In genomic region chr6:148945509-148946408, GRCm38 (mm10) we compare ENCODE assay signal across 8 mouse cellular contexts. TPM values are rescaled to one million over a fixed set of nuclear protein-coding genes. Genes with fewer than 3 reads are reported as not detected.
DNase-seq lines count a peak whose midpoint lies in the region; ATAC-seq lines count a peak whose summit lies in the region.

No protein-coding gene starts in this region.

- peak overlapping the region; percentile 86 for H3K4me3 ChIP-seq in intestine, embryonic 15.5 days (replicated peaks)
- H3K4me3 ChIP-seq in liver, embryonic 11.5 days (ENCODE audit: low read depth, low read length), result peak overlapping the region; percentile 97
- H3K4me3 ChIP-seq in stomach, embryonic 14.5 days (ENCODE audit: low read depth, low read length), result peak overlapping the region; percentile 88

- no peaks in the 10 kb centered on the region for H3K36me3 ChIP-seq in intestine, embryonic 15.5 days
- peaks cover 5% of the 10 kb centered on the region; the same call in 1 of the 2 replicates for H3K36me3 ChIP-seq in liver, embryonic 11.5 days (ENCODE audit: control insufficient read depth, insufficient read depth, low read length)
- H3K36me3 ChIP-seq in stomach, embryonic 14.5 days (ENCODE audit: control insufficient read depth, insufficient read depth, low read length), result peaks cover 7% of the 10 kb centered on the region

- peak overlapping the region; percentile 83 for H3K9ac ChIP-seq in intestine, embryonic 15.5 days
- H3K9ac ChIP-seq in liver, embryonic 11.5 days (ENCODE audit: low read depth, low read length), result peak overlapping the region; percentile 99
- peak overlapping the region; percentile 96 for H3K9ac ChIP-seq in stomach, embryonic 14.5 days (replicated peaks; ENCODE audit: low read depth, low read length)

- H3K4me1 ChIP-seq in intestine, embryonic 15.5 days (replicated peaks), result 0 out of 2 replicates have a peak, but pooled peaks cover 9% of the 10 kb centered on the region
- peaks cover 16% of the 10 kb centered on the region for H3K4me1 ChIP-seq in liver, embryonic 11.5 days (replicated peaks; ENCODE audit: control insufficient read depth, insufficient read depth, low read length)
- peaks cover 16% of the 10 kb centered on the region; the same call in 1 of the 2 replicates for H3K4me1 ChIP-seq in stomach, embryonic 14.5 days (ENCODE audit: control insufficient read depth, insufficient read depth, low read length)

- H3K27ac ChIP-seq in intestine, embryonic 15.5 days, result peak overlapping the region; percentile 96
- H3K27ac ChIP-seq in liver, embryonic 11.5 days (ENCODE audit: low read depth, low read length), result peak overlapping the region; percentile 96
- peak overlapping the region; percentile 96 for H3K27ac ChIP-seq in stomach, embryonic 14.5 days (ENCODE audit: low read length)

- WGBS in intestine, embryonic 15.5 days, result under 1% methylated on average over 75 of the region's 75 CpGs
- WGBS in liver, embryonic 11.5 days, result under 1% methylated on average over 72 of the region's 75 CpGs
- under 1% methylated on average over 73 of the region's 75 CpGs for WGBS in stomach, embryonic 14.5 days

- no peaks in the 10 kb centered on the region for H3K9me3 ChIP-seq in intestine, embryonic 15.5 days
- H3K9me3 ChIP-seq in liver, embryonic 11.5 days (ENCODE audit: control insufficient read depth, low read length), result no peaks in the 10 kb centered on the region
- no peaks in the 10 kb centered on the region for H3K9me3 ChIP-seq in stomach, embryonic 14.5 days (ENCODE audit: control insufficient read depth, low read depth, low read length)

- H3K4me2 ChIP-seq in intestine, embryonic 15.5 days (replicated peaks), result peak overlapping the region; percentile 80
- H3K4me2 ChIP-seq in liver, embryonic 11.5 days, result peak overlapping the region; percentile 86
- peak overlapping the region; percentile 65 for H3K4me2 ChIP-seq in stomach, embryonic 14.5 days (replicated peaks; ENCODE audit: low read depth, low read length)

- peak; percentile 6 to 17 for DNase-seq in left cerebral cortex, adult 18-20 months (ENCODE audit: low spot score in 2 of 2)
- DNase-seq in left cerebral cortex, adult 11 months (ENCODE audit: low spot score), result no peak
- DNase-seq in embryo, embryonic 10.5 days (ENCODE audit: low spot score), result peak; percentile 72
- DNase-seq in gastrocnemius, postnatal 4 days (ENCODE audit: low spot score in 2 of 2), result peak; percentile 41 to 45
- DNase-seq in liver, embryonic 11.5 days (ENCODE audit: low spot score), result peak; percentile 75

- no peaks in the 10 kb centered on the region for H3K27me3 ChIP-seq in intestine, embryonic 15.5 days (replicated peaks)
- no peaks in the 10 kb centered on the region for H3K27me3 ChIP-seq in liver, embryonic 11.5 days (replicated peaks; ENCODE audit: control insufficient read depth, insufficient read depth, low read length)
- no peaks in the 10 kb centered on the region for H3K27me3 ChIP-seq in stomach, embryonic 14.5 days (ENCODE audit: control insufficient read depth, insufficient read depth, low read length)

- ATAC-seq in intestine, embryonic 15.5 days, result peak; percentile 17
- ATAC-seq in liver, embryonic 11.5 days (replicated peaks; ENCODE audit: low FRiP score), result peak; percentile 13
- ATAC-seq in monocyte, adult 5-6 weeks (replicated peaks; ENCODE audit: insufficient number of reproducible peaks, low FRiP score, low TSS enrichment, poor library complexity, severe bottlenecking), result peak; percentile 13; the same call in 1 of the 2 replicates
- 0 out of 2 replicates have a peak, but pooled peaks have one; percentile 4 for ATAC-seq in stomach, embryonic 14.5 days (ENCODE audit: insufficient number of reproducible peaks, insufficient read depth, low FRiP score, low read depth)

RNA-seq across cellular contexts. Expression of gene Sinhcaf, which starts 0.5 kb away (rescaled TPM):
- 1 to 10 TPM; 1.9 to 2.1 TPM for total RNA-seq in left cerebral cortex, adult 18-20 months (2021)
- total RNA-seq in gastrocnemius, postnatal 4 days (2021), result 10 to 100 TPM in 1 of 2 experiments, 1 to 10 TPM in 1; 8.3 to 12.0 TPM
- 96.9 and 106 TPM in 2 replicates for polyA plus RNA-seq in intestine, embryonic 15.5 days (2015; fragmentation: Nextera tagmentation; extraction: Ambion mirVana)
- 102 and 104 TPM in 2 replicates for polyA plus RNA-seq in liver, embryonic 11.5 days (2014; fragmentation: Nextera tagmentation; extraction: Ambion mirVana)
- 34.2 to 42.2 TPM (median 38.3 TPM) in 3 replicates for total RNA-seq in monocyte, adult 5-6 weeks (2017)
- 118 and 129 TPM in 2 replicates for polyA plus RNA-seq in stomach, embryonic 14.5 days (2014; fragmentation: Nextera tagmentation; extraction: Ambion mirVana)

RNA-seq across cellular contexts. Expression of gene Caprin2, which starts 49.7 kb away (rescaled TPM):
- total RNA-seq in left cerebral cortex, adult 18-20 months (2021), result 1 to 10 TPM; 7.1 to 9.0 TPM
- 10 to 100 TPM; 17.9 to 20.2 TPM for total RNA-seq in gastrocnemius, postnatal 4 days (2021)
- polyA plus RNA-seq in intestine, embryonic 15.5 days (2015; fragmentation: Nextera tagmentation; extraction: Ambion mirVana), result 13.9 and 14.4 TPM in 2 replicates
- 7.9 and 10.3 TPM in 2 replicates for polyA plus RNA-seq in liver, embryonic 11.5 days (2014; fragmentation: Nextera tagmentation; extraction: Ambion mirVana)
- total RNA-seq in monocyte, adult 5-6 weeks (2017), result 5.4 to 9.9 TPM (median 6.1 TPM) in 3 replicates
- 13.9 and 14.7 TPM in 2 replicates for polyA plus RNA-seq in stomach, embryonic 14.5 days (2014; fragmentation: Nextera tagmentation; extraction: Ambion mirVana)
